Mouse (Mus musculus): ENCODE data around the gene Arfgap2. TPM values are rescaled to one million over a fixed set of nuclear protein-coding genes. Genes with fewer than 3 reads are reported as not detected.

Gene Arfgap2
- polyA plus RNA-seq, 1 experiment from 2014 or later, result 86.6 TPM

GRCm38 (mm10) chr2:91278749-91279371 is 14.1 kb downstream of the Arfgap2 start:
- H3K27ac ChIP-seq (ENCODE audit: low read depth, low read length), result no peak overlapping the region
- H3K4me3 ChIP-seq (ENCODE audit: low read depth, low read length), result no peak overlapping the region
- peaks cover 17% of the 10 kb centered on the region for H3K36me3 ChIP-seq (ENCODE audit: control insufficient read depth, insufficient read depth, low read length)
- ATAC-seq (ENCODE audit: low FRiP score) (peak; percentile 77), DNase-seq (ENCODE audit: low spot score, missing footprints) (peak; percentile 91)
- no peak overlapping the region for H3K4me2 ChIP-seq
- H3K9ac ChIP-seq (ENCODE audit: low read length), result no peak overlapping the region
- no peaks in the 10 kb centered on the region for H3K4me1 ChIP-seq (ENCODE audit: control insufficient read depth, insufficient read depth, low read length)
- 45% methylated on average over 10 of the region's 10 CpGs for WGBS
- H3K27me3 ChIP-seq (ENCODE audit: control insufficient read depth, insufficient read depth, low read length), result no peaks in the 10 kb centered on the region
- no peaks in the 10 kb centered on the region for H3K9me3 ChIP-seq (ENCODE audit: control insufficient read depth, low read length)

GRCm38 (mm10) chr2:91279372-91279755 is 14.6 kb downstream of the Arfgap2 start:
- Histone ChIP-seq H3K4me3 (ENCODE audit: low read depth, low read length) (no peak overlapping the region), H3K4me2 (no peak overlapping the region), H3K27me3 (ENCODE audit: control insufficient read depth, insufficient read depth, low read length) (no peaks in the 10 kb centered on the region), H3K4me1 (ENCODE audit: control insufficient read depth, insufficient read depth, low read length) (no peaks in the 10 kb centered on the region), H3K9ac (ENCODE audit: low read length) (no peak overlapping the region), H3K27ac (ENCODE audit: low read depth, low read length) (no peak overlapping the region), H3K9me3 (ENCODE audit: control insufficient read depth, low read length) (no peaks in the 10 kb centered on the region), H3K36me3 (ENCODE audit: control insufficient read depth, insufficient read depth, low read length) (peaks cover 14% of the 10 kb centered on the region)
- ATAC-seq (ENCODE audit: low FRiP score) (0 out of 2 replicates have a peak, but pooled peaks have one; percentile 55), DNase-seq (ENCODE audit: low spot score, missing footprints) (no peak)
- 91% methylated on average over 2 of the region's 2 CpGs for WGBS

GRCm38 (mm10) chr2:91281366-91281765 is 16.6 kb downstream of the Arfgap2 start:
- Histone ChIP-seq H3K36me3 (ENCODE audit: control insufficient read depth, insufficient read depth, low read length) (peaks cover 8% of the 10 kb centered on the region), H3K9ac (ENCODE audit: low read length) (no peak overlapping the region), H3K27me3 (ENCODE audit: control insufficient read depth, insufficient read depth, low read length) (no peaks in the 10 kb centered on the region), H3K4me1 (ENCODE audit: control insufficient read depth, insufficient read depth, low read length) (no peaks in the 10 kb centered on the region), H3K9me3 (ENCODE audit: control insufficient read depth, low read length) (no peaks in the 10 kb centered on the region), H3K4me3 (ENCODE audit: low read depth, low read length) (no peak overlapping the region), H3K27ac (ENCODE audit: low read depth, low read length) (no peak overlapping the region), H3K4me2 (no peak overlapping the region)
- DNase-seq (ENCODE audit: low spot score, missing footprints) (no peak), ATAC-seq (ENCODE audit: low FRiP score) (peak; percentile 34; the same call in 1 of the 2 replicates)
- 47% methylated on average over 5 of the region's 5 CpGs for WGBS

- Histone ChIP-seq H3K27ac (ENCODE audit: low read depth, low read length) (no peak overlapping the region), H3K4me2 (no peak overlapping the region), H3K9ac (ENCODE audit: low read length) (no peak overlapping the region), H3K9me3 (ENCODE audit: control insufficient read depth, low read length) (no peaks in the 10 kb centered on the region), H3K27me3 (ENCODE audit: control insufficient read depth, insufficient read depth, low read length) (no peaks in the 10 kb centered on the region), H3K36me3 (ENCODE audit: control insufficient read depth, insufficient read depth, low read length) (no peaks in the 10 kb centered on the region), H3K4me1 (ENCODE audit: control insufficient read depth, insufficient read depth, low read length) (no peaks in the 10 kb centered on the region), H3K4me3 (ENCODE audit: low read depth, low read length) (no peak overlapping the region)
- ATAC-seq (ENCODE audit: low FRiP score) (no peak), DNase-seq (ENCODE audit: low spot score, missing footprints) (no peak)
- 83% methylated on average over 3 of the region's 3 CpGs for WGBS
Observed at GRCm38 (mm10) chr2:91283972-91284371, 19.2 kb downstream of the Arfgap2 start.

- no peak overlapping the region for H3K4me3 ChIP-seq (ENCODE audit: low read depth, low read length)
- ATAC-seq (ENCODE audit: low FRiP score) (no peak), DNase-seq (ENCODE audit: low spot score, missing footprints) (no peak)
- H3K4me2 ChIP-seq, result no peak overlapping the region
- no peaks in the 10 kb centered on the region for H3K4me1 ChIP-seq (ENCODE audit: control insufficient read depth, insufficient read depth, low read length)
- WGBS, result 69% methylated on average over 13 of the region's 13 CpGs
- H3K9me3 ChIP-seq (ENCODE audit: control insufficient read depth, low read length), result no peaks in the 10 kb centered on the region
- no peak overlapping the region for H3K9ac ChIP-seq (ENCODE audit: low read length)
- no peaks in the 10 kb centered on the region for H3K36me3 ChIP-seq (ENCODE audit: control insufficient read depth, insufficient read depth, low read length)
- H3K27ac ChIP-seq (ENCODE audit: low read depth, low read length), result no peak overlapping the region
- no peaks in the 10 kb centered on the region for H3K27me3 ChIP-seq (ENCODE audit: control insufficient read depth, insufficient read depth, low read length)
Observed at GRCm38 (mm10) chr2:91284375-91285199, 19.8 kb downstream of the Arfgap2 start.

GRCm38 (mm10) chr2:91285885-91286505 is 21.2 kb downstream of the Arfgap2 start:
- no peaks in the 10 kb centered on the region for H3K36me3 ChIP-seq (ENCODE audit: control insufficient read depth, insufficient read depth, low read length)

GRCm38 (mm10) chr2:91287563-91287962 is 22.8 kb downstream of the Arfgap2 start:
- no peak overlapping the region for H3K4me2 ChIP-seq
- DNase-seq (ENCODE audit: low spot score, missing footprints) (no peak), ATAC-seq (ENCODE audit: low FRiP score) (no peak)
- H3K9me3 ChIP-seq (ENCODE audit: control insufficient read depth, low read length), result no peaks in the 10 kb centered on the region
- no peaks in the 10 kb centered on the region for H3K4me1 ChIP-seq (ENCODE audit: control insufficient read depth, insufficient read depth, low read length)
- 81% methylated on average over 6 of the region's 6 CpGs for WGBS
- H3K27ac ChIP-seq (ENCODE audit: low read depth, low read length), result no peak overlapping the region
- H3K27me3 ChIP-seq (ENCODE audit: control insufficient read depth, insufficient read depth, low read length), result no peaks in the 10 kb centered on the region
- no peak overlapping the region for H3K4me3 ChIP-seq (ENCODE audit: low read depth, low read length)
- no peak overlapping the region for H3K9ac ChIP-seq (ENCODE audit: low read length)
- no peaks in the 10 kb centered on the region for H3K36me3 ChIP-seq (ENCODE audit: control insufficient read depth, insufficient read depth, low read length)

More at GRCm38 (mm10) chr2:91285885-91286505, 21.2 kb downstream of the Arfgap2 start:
- no peak overlapping the region for H3K4me3 ChIP-seq (ENCODE audit: low read depth, low read length)
- no peaks in the 10 kb centered on the region for H3K9me3 ChIP-seq (ENCODE audit: control insufficient read depth, low read length)
- no peaks in the 10 kb centered on the region for H3K4me1 ChIP-seq (ENCODE audit: control insufficient read depth, insufficient read depth, low read length)
- ATAC-seq (ENCODE audit: low FRiP score) (peak; percentile 57; the same call in 1 of the 2 replicates), DNase-seq (ENCODE audit: low spot score, missing footprints) (peak; percentile 98)
- no peak overlapping the region for H3K27ac ChIP-seq (ENCODE audit: low read depth, low read length)
- no peak overlapping the region for H3K4me2 ChIP-seq
- no peaks in the 10 kb centered on the region for H3K27me3 ChIP-seq (ENCODE audit: control insufficient read depth, insufficient read depth, low read length)
- 12% methylated on average over 7 of the region's 7 CpGs for WGBS
- no peak overlapping the region for H3K9ac ChIP-seq (ENCODE audit: low read length)

GRCm38 (mm10) chr2:91291197-91292007 is 26.6 kb downstream of the Arfgap2 start:
- 83% methylated on average over 12 of the region's 12 CpGs for WGBS
- H3K9ac ChIP-seq (ENCODE audit: low read length), result no peak overlapping the region
- H3K27ac ChIP-seq (ENCODE audit: low read depth, low read length), result no peak overlapping the region
- H3K27me3 ChIP-seq (ENCODE audit: control insufficient read depth, insufficient read depth, low read length), result no peaks in the 10 kb centered on the region
- no peaks in the 10 kb centered on the region for H3K9me3 ChIP-seq (ENCODE audit: control insufficient read depth, low read length)
- H3K4me2 ChIP-seq, result no peak overlapping the region
- H3K4me3 ChIP-seq (ENCODE audit: low read depth, low read length), result no peak overlapping the region
- DNase-seq (ENCODE audit: low spot score, missing footprints), result no peak
- no peak for ATAC-seq (ENCODE audit: low FRiP score)
- H3K4me1 ChIP-seq (ENCODE audit: control insufficient read depth, insufficient read depth, low read length), result no peaks in the 10 kb centered on the region
- no peaks in the 10 kb centered on the region for H3K36me3 ChIP-seq (ENCODE audit: control insufficient read depth, insufficient read depth, low read length)
